Mouse (Mus musculus): ENCODE data around the gene Iqgap2.

DNA sequence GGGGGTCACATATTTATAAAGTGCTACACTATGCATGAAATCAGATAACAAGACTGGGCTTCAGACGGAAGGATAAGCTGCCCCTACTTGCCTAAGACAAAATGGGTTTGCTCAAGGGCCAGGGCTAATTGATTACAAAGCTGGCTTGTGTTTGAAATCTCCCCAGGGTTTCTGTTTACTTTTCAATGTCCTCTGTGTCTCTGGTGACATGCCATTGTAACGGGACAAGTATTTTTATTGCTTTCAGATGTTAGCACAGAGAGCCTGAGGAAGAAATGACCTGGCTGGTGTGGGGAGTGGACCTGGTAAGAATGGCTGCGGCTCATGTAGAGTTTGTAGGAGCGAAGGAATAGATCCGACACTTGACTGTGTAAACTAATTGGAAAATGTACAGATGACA lies 41.3 kb downstream of the Iqgap2 start:
- TF ChIP-seq CTCF (IDR thresholded peaks at IDR 0.05; ENCODE audit: low read depth) (no peak), EP300 (IDR thresholded peaks at IDR 0.05; ENCODE audit: low read depth) (no peak)

Measured in liver, postnatal 0 days (tissue).